Mouse (Mus musculus) E14TG2a.4 (cell line): ENCODE data around the gene Esyt2.

Source experiments
- CTCF ChIP-seq: conservative IDR thresholded peaks from 2 replicates; pipeline ENCODE4 v1.5.1; 2014; ENCODE audit warnings: low read length
- NANOG ChIP-seq: IDR thresholded peaks from 2 replicates; pipeline ENCODE4 v1.6.1; 2014; ENCODE audit warnings: borderline replicate concordance, low read length, mixed read lengths

GRCm38 (mm10) chr12:116368857-116369256, 87.9 kb downstream of the Esyt2 start:
- TF ChIP-seq CTCF: no peak
- no peak for TF ChIP-seq NANOG
